Mouse (Mus musculus) heart, adult 10 weeks (tissue): ENCODE data around the gene Ly6g6f. TPM values are rescaled to one million over a fixed set of nuclear protein-coding genes. Genes with fewer than 3 reads are reported as not detected.

ENCODE experiments used
- polyA plus RNA-seq: library from polyadenylated mRNA; stranded (reverse); fragments of 350-450 nt; fragmentation: Illumina TruSeq; extraction: RNeasy Lipid Tissue Mini Kit (QIAGEN cat#74804); gene quantifications from one replicate; pipeline ENCODE4 v1.2.3, GENCODE M21; 2014; ENCODE audit warnings: low read depth, low replicate concordance

The Ly6g6f gene
- polyA plus RNA-seq = not detected

GRCm38 (mm10) chr17:35085208-35085865, at the start of gene Ly6g6f:
Ly6g6f (minus strand) TSS chr17:35085610.

GRCm38 (mm10) chr17:35134801-35135590, 49.6 kb upstream of the Ly6g6f start, which contains the start of gene Bag6:
Bag6 (plus strand) TSS chr17:35135178.

GRCm38 (mm10) chr17:35131500-35132173, 46.2 kb upstream of the Ly6g6f start, which contains the start of gene Apom:
Apom (minus strand) TSS chr17:35132050.

GRCm38 (mm10) chr17:35126206-35126611, 40.8 kb upstream of the Ly6g6f start, which contains the start of gene D17H6S53E:
D17H6S53E (plus strand) TSS chr17:35126373.

GRCm38 (mm10) chr17:35121871-35122303, 36.5 kb upstream of the Ly6g6f start, which contains the start of gene Csnk2b:
Csnk2b (minus strand) TSS chr17:35122053.

DNA sequence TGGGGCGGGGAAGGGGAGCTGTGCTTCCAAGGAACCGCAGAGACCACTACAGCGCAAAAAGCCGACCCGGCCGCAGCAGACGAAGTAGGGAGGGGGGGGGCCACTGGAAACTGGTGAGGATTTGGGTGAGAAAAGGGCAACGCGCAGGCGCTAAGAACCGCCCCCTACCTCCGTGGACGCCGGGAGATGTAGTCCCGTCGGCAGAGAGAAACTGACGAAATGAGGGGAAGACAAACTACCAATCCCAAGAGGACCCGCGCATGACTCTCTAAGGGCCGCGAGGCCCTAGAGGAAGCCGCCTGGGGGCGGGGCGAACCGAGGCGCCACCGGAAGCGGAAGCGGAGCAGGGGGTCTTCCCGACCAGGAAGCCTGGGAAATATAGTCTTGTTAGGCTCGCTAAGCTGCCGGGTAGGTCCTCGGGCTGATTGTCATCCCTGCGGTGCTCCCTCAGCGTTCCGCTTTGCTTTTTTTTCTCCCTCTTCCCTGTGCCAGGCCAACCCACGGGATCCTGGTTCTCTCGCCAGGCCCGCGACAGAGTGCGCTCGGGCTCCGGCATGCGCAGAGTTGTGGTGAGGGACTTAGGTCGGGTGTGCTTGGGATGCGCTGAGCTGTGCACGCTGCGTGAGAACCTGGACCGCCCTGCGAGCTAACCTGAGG, 35.9 kb upstream of the Ly6g6f start, which contains the start of gene Gpank1:
Gpank1 (plus strand) TSS at position 313 of the 657 bp plus-strand sequence.

GRCm38 (mm10) chr17:35115046-35116019, 29.9 kb upstream of the Ly6g6f start, which contains the start of gene Ly6g5b:
Ly6g5b (minus strand) TSS chr17:35115428.

DNA sequence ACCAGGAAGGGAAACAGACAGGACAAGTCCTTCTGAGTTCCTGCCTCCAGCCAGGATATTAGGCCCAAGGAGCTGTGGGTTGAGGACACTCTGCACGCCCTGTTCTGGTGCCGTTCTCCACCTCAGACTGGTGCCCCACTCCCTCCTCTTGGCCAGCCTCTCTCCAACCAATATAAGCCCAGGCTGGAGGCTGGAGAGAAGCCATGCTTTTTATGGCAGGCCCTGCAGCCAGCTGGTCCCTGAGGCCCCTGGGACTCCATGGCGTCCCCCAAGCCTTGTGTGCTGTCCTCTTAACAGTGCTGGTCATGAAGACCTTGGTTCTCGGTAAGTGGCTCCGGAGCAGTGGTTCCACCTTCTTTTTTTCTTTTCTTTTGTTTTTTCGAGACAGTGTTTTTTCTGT, 22.7 kb upstream of the Ly6g6f start, which contains the start of gene Ly6g5c:
Ly6g5c (plus strand) TSS at position 183 of the 400 bp plus-strand sequence.

DNA sequence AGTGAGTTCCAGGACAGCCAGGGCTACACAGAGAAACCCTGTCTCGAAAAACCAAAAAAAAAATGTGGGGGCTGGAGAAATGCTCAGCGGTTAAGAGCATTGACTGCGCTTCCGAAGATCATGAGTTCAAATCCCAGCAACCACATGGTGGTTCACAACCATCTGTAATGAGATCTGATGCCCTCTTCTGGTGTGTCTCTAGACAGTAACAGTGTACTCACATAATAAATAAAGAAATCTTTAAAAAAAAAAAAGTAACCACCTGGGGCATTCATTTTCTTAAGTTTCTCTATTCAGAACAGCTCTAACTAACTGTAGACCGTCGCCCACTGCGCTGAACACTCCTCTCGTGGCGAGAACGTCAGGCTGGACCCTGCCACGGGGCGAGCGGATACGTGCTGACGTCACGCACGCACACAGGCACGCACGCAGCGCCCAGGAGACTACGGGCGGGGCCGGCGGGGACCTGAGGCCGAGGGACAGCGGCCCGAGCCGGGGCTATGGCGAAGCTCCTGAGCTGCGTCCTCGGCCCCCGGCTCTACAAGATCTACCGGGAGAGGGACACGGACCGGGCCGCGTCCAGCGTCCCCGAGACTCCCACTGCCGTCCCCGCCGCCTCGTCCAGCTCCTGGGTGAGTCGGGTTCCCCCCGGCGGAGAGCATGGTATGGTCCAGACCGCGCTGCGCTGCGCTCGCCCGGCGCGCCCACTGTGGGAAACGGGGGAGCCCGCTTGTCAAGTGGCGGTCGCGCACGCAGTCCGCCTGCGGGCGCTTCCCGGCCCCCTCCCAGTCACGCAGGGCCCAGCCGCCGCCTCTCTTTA, 3.6 kb upstream of the Ly6g6f start, which contains the start of gene Abhd16a:
Abhd16a (plus strand) TSS at position 439 of the 820 bp plus-strand sequence.

GRCm38 (mm10) chr17:35077786-35078233, 7.6 kb downstream of the Ly6g6f start, which contains the start of gene Ly6g6d:
Ly6g6d (minus strand) TSS chr17:35078065.

DNA sequence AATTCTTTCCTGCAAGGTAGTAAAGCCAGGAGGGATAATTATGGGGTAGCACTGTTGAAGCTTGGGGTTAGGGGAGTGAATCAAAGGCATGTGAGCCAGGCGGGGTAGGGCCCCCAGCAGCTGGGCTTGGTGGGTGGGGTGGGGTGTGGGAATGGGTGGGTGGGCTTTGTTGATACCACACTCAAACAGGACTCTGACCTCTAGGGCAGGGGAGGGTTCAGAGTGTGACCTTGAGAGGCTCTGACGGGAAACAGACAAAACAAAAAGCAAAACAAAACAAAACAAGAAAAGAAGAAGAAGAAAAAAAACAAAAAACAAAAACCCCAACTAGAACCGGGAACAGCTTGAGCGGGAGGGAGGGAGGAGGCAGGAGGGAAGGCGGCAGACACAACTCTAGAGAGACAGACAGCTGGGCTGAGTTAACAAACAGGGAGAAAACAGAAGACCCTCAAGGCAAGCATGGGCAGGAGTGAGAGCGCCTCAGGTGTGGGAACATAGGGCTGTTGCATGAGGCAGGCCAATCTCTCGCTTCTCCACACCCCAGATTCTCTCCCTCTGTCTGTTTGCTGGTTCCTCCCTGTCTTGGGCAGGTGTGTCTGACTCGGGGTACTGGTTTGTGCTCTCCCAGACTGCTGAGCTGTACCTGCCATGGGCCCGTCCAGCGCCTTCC, 8.8 kb downstream of the Ly6g6f start, which contains the start of gene Ly6g6e:
Ly6g6e (plus strand) TSS at position 396 of the 670 bp plus-strand sequence.

DNA sequence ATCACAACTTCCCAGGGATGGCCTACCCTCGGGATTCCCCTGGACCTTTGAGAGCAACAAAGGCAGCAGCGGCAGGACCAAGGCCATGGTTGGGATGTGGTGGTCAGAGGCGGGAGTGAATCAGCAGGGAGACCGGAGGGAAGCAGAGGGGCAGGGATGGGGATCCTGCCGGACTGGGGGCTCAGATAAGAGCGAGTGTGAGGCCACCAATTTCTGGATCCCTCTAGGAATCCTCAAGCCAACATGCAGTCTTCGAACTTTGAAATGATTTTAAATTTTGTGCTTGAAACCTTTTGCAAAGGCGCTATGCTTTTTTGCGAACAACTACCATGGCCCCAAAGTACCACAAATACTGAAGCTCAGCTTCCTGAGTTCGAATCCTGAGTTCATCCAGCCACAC, 19.3 kb downstream of the Ly6g6f start, which contains the start of gene Mpig6b:
Mpig6b (minus strand) TSS at position 101 of the 400 bp plus-strand sequence.

DNA sequence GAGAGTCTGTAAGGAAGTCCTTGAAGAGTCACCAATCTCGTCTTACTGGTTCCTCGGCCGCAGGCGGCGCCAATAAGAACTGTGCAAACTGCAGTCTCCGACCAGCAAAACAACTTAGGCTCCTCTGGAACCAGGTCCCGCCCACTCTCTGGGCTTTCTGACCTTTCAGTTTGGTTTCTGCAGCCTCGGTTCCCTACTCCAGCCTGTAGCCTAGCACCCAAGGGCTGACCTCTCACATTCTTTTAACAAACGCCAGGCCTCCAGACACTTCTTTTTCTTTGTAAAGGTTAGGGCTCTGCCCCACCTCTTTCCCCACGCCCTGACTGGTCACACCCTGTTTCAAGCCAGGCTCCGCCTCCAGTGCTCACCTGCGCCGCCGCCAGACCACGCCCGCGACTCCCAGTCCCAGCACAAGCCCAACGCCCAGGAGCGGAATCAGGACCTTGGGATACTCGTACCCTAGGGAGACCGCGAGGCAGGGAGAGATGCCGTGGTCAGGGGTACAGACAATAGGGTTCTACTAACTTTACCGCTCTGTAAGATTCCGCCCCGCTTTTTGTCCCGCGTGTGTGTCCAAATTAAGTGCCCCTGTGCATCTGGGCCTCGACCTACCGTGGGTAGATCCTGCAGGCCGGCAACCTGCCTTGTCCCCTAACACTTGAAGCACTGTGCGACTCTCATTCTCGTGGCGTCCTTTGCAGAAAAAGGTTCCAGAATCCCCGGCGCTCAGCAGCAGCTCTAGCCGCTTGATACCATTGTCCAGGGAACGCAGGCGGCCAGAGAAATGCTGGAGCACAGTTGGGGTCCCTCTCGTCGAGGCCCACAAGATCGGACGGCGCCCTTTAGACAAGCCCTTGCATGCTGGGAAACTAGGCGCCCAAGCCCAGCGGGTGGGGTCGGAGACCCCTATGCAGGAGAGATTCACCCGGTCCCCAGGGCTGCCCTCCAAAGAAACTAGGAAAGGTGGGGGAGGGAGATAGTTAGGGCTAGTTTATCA, 20.2 kb downstream of the Ly6g6f start, which contains the start of gene Ly6g6c:
Ly6g6c (plus strand) TSS at position 438 of the 997 bp plus-strand sequence.

GRCm38 (mm10) chr17:35058911-35059892, 26.2 kb downstream of the Ly6g6f start, which contains the start of gene Ddah2:
Ddah2 (plus strand) TSS chr17:35059035.

DNA sequence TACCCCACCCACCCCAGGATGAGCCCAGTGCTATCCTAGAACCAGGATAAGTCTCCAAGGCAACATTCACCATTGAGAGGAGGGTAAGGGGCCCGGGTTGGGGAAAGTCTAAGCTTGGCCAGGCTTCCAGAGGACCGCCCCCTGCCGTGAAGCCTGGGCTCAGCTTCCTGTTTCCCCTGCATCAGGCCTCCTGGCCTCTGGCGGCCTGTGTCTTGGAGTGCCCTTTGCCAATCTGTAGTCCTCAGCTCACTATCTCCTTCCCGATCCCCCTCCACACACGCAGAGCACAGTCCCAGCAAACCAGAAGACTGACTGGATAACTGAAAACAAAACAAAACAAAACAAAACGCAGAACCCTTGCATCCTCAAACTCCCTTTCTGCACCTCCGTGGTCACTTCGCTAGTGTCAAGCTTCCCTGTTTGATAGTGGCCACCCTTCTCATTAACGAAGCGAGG, 35.8 kb downstream of the Ly6g6f start, which contains the start of gene Clic1:
Clic1 (plus strand) TSS at position 406 of the 456 bp plus-strand sequence.

